8 mouse cellular contexts compared by ENCODE assay signal in the genomic region with DNA sequence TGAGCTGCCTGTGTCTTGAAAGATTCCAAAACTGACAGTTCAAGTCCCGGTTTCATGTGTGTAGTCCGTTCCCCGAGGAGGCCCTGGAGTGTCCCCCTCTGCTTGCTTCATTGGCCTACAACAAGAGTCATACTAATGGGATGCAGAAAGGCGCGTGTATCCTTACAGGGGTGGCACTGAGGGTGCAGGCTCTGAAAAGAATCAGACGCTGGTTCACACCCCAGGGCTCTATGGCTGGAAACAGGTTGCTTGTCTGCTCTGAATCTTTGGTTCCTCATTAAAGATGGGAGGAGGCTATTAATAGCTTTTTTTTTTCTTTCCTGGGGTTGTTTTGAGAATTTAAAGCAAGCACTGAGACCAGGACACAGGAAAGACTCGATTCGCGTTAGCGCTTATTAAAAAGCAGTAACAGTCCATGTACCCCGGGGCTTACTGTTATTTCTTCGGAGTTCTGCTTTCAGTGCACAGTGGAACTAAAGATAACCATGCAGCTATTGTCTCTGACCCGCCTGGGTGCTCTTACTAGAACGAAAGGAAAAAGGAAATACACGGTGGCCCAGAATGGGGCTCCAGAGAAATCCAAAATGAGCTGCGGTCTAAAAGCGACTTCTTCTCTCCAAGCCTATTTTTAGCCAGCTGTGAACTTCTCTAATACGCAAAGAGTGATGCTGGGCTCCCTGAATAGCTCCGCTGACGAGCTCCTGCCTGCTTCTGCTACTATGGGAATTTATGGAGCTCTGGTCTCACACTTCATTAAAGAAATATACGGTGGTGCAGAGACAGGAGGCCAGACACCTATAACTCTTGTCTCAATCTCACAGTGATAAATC. TPM values are rescaled to one million over a fixed set of nuclear protein-coding genes. Genes with fewer than 3 reads are reported as not detected.
A peak's percentile ranks its signal among the peaks of the same experiment; 100 is the strongest.
DNase-seq lines count a peak whose midpoint lies in the region; ATAC-seq and TF ChIP-seq lines count a peak whose summit lies in the region.

No protein-coding gene starts in this region.

- TF ChIP-seq CTCF in cerebellum, adult 2 months (IDR thresholded peaks at IDR 0.05; ENCODE audit: borderline replicate concordance, insufficient read depth, low read depth, low read length): no peak

- no peaks in the 10 kb centered on the region for H3K9me3 ChIP-seq in embryonic facial prominence, embryonic 14.5 days (ENCODE audit: control insufficient read depth, low read length)
- peaks cover 5% of the 10 kb centered on the region for H3K9me3 ChIP-seq in heart, embryonic 12.5 days (replicated peaks)
- no peaks in the 10 kb centered on the region for H3K9me3 ChIP-seq in neural tube, embryonic 13.5 days

- 0 out of 2 replicates have a peak overlapping the region, but pooled peaks have one; percentile 11 for H3K9ac ChIP-seq in embryonic facial prominence, embryonic 14.5 days (ENCODE audit: low read depth, low read length)
- H3K9ac ChIP-seq in heart, embryonic 12.5 days: no peak overlapping the region
- H3K9ac ChIP-seq in neural tube, embryonic 13.5 days: no peak overlapping the region

- no peak for ATAC-seq in embryonic facial prominence, embryonic 14.5 days (ENCODE audit: low read depth)
- ATAC-seq in heart, embryonic 12.5 days (ENCODE audit: insufficient number of reproducible peaks, low FRiP score): no peak
- ATAC-seq in neural tube, embryonic 13.5 days (ENCODE audit: low read depth): peak; percentile 73

- peak overlapping the region; percentile 34 for H3K4me2 ChIP-seq in embryonic facial prominence, embryonic 14.5 days (ENCODE audit: low read depth, low read length)
- peak overlapping the region; percentile 57 for H3K4me2 ChIP-seq in heart, embryonic 12.5 days
- H3K4me2 ChIP-seq in neural tube, embryonic 13.5 days: peak overlapping the region; percentile 42

- TF ChIP-seq POLR2A in cerebellum, adult 2 months (IDR thresholded peaks at IDR 0.05; ENCODE audit: borderline replicate concordance, insufficient read depth, low read length): no peak

- no peak overlapping the region for H3K27ac ChIP-seq in embryonic facial prominence, embryonic 14.5 days (replicated peaks; ENCODE audit: low read depth, low read length)
- peak overlapping the region; percentile 86 for H3K27ac ChIP-seq in heart, embryonic 12.5 days (ENCODE audit: poor library complexity, severe bottlenecking)
- peak overlapping the region; percentile 39 for H3K27ac ChIP-seq in neural tube, embryonic 13.5 days (replicated peaks)
- no peak overlapping the region for H3K27ac ChIP-seq in cerebellum, adult 2 months (ENCODE audit: insufficient read depth, low read length)

- H3K4me3 ChIP-seq in embryonic facial prominence, embryonic 14.5 days (ENCODE audit: low read depth, low read length): no peak overlapping the region
- 0 out of 2 replicates have a peak overlapping the region, but pooled peaks have one; percentile 7 for H3K4me3 ChIP-seq in heart, embryonic 12.5 days
- H3K4me3 ChIP-seq in neural tube, embryonic 13.5 days: no peak overlapping the region
- no peak overlapping the region for H3K4me3 ChIP-seq in cerebellum, adult 2 months (replicated peaks; ENCODE audit: insufficient read depth, low read depth, low read length)

- intact Hi-C loops in left cerebral cortex, postnatal 4 days (cut with DNase I): no loop called here

- 0 out of 2 replicates have a peak, but pooled peaks cover 4% of the 10 kb centered on the region for H3K4me1 ChIP-seq in embryonic facial prominence, embryonic 14.5 days (ENCODE audit: control insufficient read depth, insufficient read depth, low read length)
- H3K4me1 ChIP-seq in heart, embryonic 12.5 days (replicated peaks): peaks cover 20% of the 10 kb centered on the region
- peaks cover 12% of the 10 kb centered on the region for H3K4me1 ChIP-seq in neural tube, embryonic 13.5 days (replicated peaks)
- no peaks in the 10 kb centered on the region; the same call in 1 of the 2 replicates for H3K4me1 ChIP-seq in cerebellum, adult 2 months (ENCODE audit: control insufficient read depth, insufficient read depth, low read length)

- 60% methylated on average over 21 of the region's 21 CpGs for WGBS in embryonic facial prominence, embryonic 14.5 days
- 38% methylated on average over 21 of the region's 21 CpGs for WGBS in heart, embryonic 12.5 days
- 22% methylated on average over 21 of the region's 21 CpGs for WGBS in neural tube, embryonic 13.5 days
- WGBS in cerebellum, adult 2 months: 59% methylated on average over 21 of the region's 21 CpGs

- peak; percentile 41 for DNase-seq in left cerebral cortex, adult 11 months (ENCODE audit: low spot score)
- DNase-seq in left cerebral cortex, postnatal 4 days: no peak
- peak; percentile 60 for DNase-seq in embryonic facial prominence, embryonic 14.5 days (ENCODE audit: low spot score)
- DNase-seq in left cerebral cortex, adult 8-10 months (ENCODE audit: low spot score in 2 of 2): peak; percentile 15
- no peak for DNase-seq in cerebellum, adult 2 months
- DNase-seq in urinary bladder, adult 18-20 months (ENCODE audit: low spot score in 2 of 2): no peak

- no peaks in the 10 kb centered on the region for H3K36me3 ChIP-seq in embryonic facial prominence, embryonic 14.5 days (ENCODE audit: control insufficient read depth, insufficient read depth, low read length)
- no peaks in the 10 kb centered on the region for H3K36me3 ChIP-seq in heart, embryonic 12.5 days
- no peaks in the 10 kb centered on the region for H3K36me3 ChIP-seq in neural tube, embryonic 13.5 days

- H3K27me3 ChIP-seq in embryonic facial prominence, embryonic 14.5 days (replicated peaks; ENCODE audit: control insufficient read depth, insufficient read depth, low read length): no peaks in the 10 kb centered on the region
- no peaks in the 10 kb centered on the region for H3K27me3 ChIP-seq in heart, embryonic 12.5 days (replicated peaks)
- H3K27me3 ChIP-seq in neural tube, embryonic 13.5 days: peaks cover 8% of the 10 kb centered on the region; the same call in 1 of the 2 replicates
- no peaks in the 10 kb centered on the region for H3K27me3 ChIP-seq in cerebellum, adult 2 months (ENCODE audit: control insufficient read depth, insufficient read depth, low read length)

RNA-seq across cellular contexts. Expression of a gene that starts 45.5 kb away (rescaled TPM):
- total RNA-seq in left cerebral cortex, postnatal 4 days (2021): 10 to 100 TPM; 11.5 to 13.0 TPM
- polyA plus RNA-seq in embryonic facial prominence, embryonic 14.5 days (2014; fragmentation: Nextera tagmentation; extraction: Ambion mirVana): 42.7 and 43.1 TPM in 2 replicates
- polyA plus RNA-seq in heart, embryonic 12.5 days (2016; fragmentation: Nextera tagmentation; extraction: Ambion mirVana): 50.0 and 58.0 TPM in 2 replicates
- 1 to 10 TPM; 6.2 to 7.6 (median 6.8) TPM for total RNA-seq in left cerebral cortex, adult 8-10 months (2022)
- polyA plus RNA-seq in neural tube, embryonic 13.5 days (2015; fragmentation: Nextera tagmentation; extraction: Ambion mirVana): 13.3 and 15.0 TPM in 2 replicates
- 8.1 and 9.3 TPM in 2 replicates for polyA plus RNA-seq in cerebellum, adult 2 months (2012; rRNA removed)

Comparison
In these comparisons a context has a peak if more than half of its experiments do, and no peak if none do; other contexts are left out.
1. DNase-seq: peak in left cerebral cortex, adult 11 months (single experiment), embryonic facial prominence, embryonic 14.5 days (single experiment) and left cerebral cortex, adult 8-10 months (2 of 2); none in left cerebral cortex, postnatal 4 days (single experiment), cerebellum, adult 2 months (0 of 2) and urinary bladder, adult 18-20 months (0 of 2).
2. H3K27ac ChIP-seq: peak in heart, embryonic 12.5 days (single experiment) and neural tube, embryonic 13.5 days (single experiment); none in embryonic facial prominence, embryonic 14.5 days (single experiment) and cerebellum, adult 2 months (single experiment).
3. Peak in every context shown above with its lines, with median percentiles within 50 percentile points of each other: H3K4me2 ChIP-seq.